Mouse (Mus musculus) 416B (cell line): Measurements from ENCODE around the gene Kcnab2.

ENCODE experiments used
- DNase-seq: peaks from one replicate; pipeline ENCODE4 v3.0.0; 2011; ENCODE audit warnings: low read depth

Kcnab2 gene

GRCm38 (mm10) chr4:152477466-152478223 lies at the start of gene Kcnab2:
Gene Kcnab2 (minus strand): TSS chr4:152477871.
- peak; percentile 94 for DNase-seq

GRCm38 (mm10) chr4:152520083-152520482 lies 42.4 kb upstream of the Kcnab2 start:
- peak; percentile 23 for DNase-seq

GRCm38 (mm10) chr4:152519106-152519505 lies 41.4 kb upstream of the Kcnab2 start:
- DNase-seq: no peak

DNA sequence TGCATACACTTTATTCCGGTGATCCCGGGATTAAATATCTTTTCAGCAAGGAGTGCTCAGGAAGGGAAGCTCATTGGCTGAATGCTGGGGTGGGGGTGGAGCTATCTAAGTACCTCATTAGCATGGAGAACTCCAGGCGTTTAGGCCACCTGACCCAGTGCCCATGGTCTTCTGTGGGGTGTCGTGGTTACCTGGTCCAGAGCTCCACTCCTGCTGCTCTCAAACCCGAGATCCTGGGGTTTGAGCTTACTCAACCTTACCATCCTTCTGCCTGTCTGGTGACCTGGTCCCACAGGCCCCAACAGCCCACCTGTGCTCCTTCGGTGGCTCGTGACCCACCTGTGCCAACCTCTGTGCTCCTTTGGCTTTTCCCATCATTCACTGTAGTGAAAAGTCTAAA lies 37.2 kb upstream of the Kcnab2 start:
- DNase-seq: no peak

DNA sequence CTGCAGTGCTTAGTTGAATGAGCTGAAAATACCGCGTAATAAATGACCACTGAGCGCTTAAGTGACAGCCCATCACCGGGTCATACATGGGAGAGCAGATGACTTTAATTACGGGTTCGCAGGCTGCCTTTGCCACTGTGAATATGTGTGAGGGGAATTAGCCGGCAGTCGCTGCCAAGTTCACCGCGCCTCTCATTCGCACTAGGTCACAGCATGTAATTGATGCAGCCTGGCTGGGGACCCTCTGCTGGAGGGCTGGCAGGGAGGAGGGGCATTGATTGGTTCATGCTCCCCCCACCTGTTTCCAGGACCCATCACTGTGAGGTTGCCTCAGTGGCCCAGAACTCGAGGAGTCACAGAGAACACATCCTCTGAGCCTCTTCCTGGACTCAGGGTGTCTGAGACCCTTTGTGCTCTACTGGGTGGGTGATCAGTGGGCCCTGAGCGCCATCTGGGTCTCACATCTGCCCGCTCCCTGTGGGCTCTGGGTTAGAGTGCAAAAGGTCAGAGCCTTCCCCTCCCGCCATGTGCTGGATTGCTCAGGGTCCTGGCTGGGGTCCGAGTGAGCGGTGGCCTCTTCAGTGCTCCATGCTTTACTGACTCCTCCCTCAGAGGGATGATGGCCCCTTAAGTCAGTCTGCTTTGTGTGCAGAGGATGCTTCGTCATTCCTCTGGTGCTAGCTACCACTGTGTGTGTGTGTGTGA lies 34.7 kb upstream of the Kcnab2 start:
- DNase-seq: no peak

- no peak for DNase-seq
These were observed 16.7 kb upstream of the Kcnab2 start for GRCm38 (mm10) chr4:152494360-152494879.

GRCm38 (mm10) chr4:152491250-152491899 lies 13.7 kb upstream of the Kcnab2 start:
- peak; percentile 74 for DNase-seq

- DNase-seq: no peak
These were observed 12.6 kb upstream of the Kcnab2 start for GRCm38 (mm10) chr4:152490311-152490710.

DNA sequence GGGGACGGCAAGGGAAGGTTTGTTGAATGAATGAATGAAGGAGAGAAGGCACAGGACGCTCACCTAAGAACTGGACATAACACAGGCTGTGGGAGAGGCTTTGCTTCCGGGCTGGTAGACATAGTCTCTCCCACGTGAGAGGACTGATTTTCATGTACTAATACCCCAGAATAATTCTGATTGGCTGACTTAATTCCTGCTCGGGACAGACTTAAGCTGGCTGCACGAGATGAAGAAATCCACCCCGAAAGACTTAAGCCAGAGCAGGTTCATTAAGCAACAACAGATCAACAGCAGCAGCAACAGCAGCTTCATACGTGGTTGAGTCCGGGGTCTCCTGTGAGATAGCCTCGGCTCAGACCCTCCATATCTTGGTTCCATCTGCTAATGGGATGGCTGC lies 10.4 kb upstream of the Kcnab2 start:
- no peak for DNase-seq

GRCm38 (mm10) chr4:152480426-152480825 lies 2.8 kb upstream of the Kcnab2 start:
- DNase-seq: no peak

- no peak for DNase-seq
These were observed 525 bp upstream of the Kcnab2 start for GRCm38 (mm10) chr4:152478224-152478567.

GRCm38 (mm10) chr4:152477106-152477465 lies 585 bp downstream of the Kcnab2 start:
- no peak for DNase-seq

DNA sequence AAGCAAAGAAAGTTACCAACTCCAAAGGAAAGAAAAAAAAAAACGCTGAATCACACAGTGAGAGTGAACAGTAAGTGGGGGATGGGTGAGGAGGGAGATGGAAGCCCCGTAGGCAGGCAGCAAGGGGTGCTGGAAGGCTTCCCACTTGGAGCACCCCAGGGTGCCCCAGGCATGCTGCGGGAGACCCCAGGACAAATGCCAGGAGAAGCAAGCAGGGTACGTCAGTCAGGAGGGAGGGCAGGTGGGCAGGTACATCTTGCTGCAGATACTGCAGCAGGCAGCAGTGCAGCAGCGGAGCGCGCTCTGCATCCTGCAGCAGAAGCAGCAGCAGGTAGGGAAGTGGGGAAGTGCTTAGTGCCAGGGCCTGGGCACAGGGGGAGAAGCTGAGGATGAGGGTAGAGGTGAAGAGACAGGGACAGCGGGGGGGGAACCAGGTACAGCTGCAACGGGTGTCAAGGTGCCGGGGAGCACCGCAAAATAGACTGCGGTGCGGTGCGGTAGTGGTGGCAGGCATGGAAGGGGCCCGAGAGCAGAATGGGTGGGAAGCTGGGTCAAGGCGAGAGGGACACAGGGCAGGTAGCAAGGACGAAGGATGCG lies 1.1 kb downstream of the Kcnab2 start, which contains the start of gene Nphp4:
TSS of gene Nphp4 (plus strand) at position 280 of the 597 bp plus-strand sequence.
- DNase-seq: no peak

GRCm38 (mm10) chr4:152475941-152476340 lies 1.7 kb downstream of the Kcnab2 start:
- DNase-seq: no peak

DNA sequence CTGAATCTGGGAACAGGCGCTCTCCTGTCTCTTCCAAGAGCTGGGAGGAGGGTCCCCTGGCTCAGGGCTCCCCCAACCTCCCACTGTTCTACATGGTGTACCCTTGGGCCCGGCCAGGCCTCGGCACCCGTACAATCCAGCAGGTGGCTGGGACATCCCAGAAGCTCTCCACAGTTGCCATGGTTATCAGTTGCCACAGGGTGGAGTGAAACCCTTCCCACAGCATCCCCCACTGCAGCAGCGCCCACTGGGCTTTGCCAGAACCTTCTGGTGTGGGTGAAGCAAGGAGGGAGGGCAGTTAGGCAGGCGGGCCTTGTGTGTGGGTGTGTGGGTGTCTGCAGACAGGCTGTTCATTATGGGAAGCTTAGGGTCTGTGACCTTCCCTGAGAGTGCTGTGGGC lies 9.7 kb downstream of the Kcnab2 start:
- DNase-seq: no peak

DNA sequence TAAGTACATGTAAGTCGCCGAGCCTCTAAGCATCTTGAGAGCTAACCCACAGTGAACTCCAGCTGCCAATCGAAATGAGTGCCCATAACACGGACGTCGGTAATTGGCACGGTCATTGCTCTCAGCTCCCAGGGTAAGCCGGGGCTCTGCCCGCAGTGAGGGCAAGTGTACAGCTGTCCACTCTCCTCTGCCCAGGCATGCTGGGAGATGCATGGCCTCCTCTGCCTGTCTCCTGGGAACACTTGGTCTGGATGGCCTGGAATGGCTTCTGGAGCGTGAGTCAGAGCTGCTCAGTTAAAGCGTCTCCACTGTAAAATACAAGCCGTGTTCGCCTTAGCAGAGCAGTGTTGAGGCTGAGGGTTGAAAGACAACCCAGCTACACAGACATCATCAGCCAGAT lies 11.1 kb downstream of the Kcnab2 start:
- DNase-seq: no peak

- no peak for DNase-seq
These were observed 12.6 kb downstream of the Kcnab2 start for GRCm38 (mm10) chr4:152465116-152465515.

DNA sequence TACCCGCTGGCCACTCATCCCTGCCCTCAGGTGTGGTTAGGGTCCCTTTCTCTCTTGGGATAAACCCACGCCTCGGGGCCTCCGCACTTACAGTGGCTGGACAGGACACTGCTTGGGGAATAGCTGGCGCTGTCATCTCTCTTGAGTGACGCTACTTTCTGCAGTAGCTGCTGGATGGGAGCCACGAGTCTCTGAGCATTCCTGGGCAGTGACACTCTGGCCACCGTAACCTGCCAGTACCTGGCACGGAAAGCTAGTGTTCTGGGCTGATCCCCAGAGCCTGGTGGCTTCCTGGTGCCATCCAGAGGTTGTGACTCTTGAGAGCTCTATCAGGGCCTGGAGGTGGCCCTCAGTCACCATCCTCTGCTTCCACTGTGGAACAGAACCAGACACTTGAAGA lies 14.5 kb downstream of the Kcnab2 start:
- no peak for DNase-seq

GRCm38 (mm10) chr4:152462516-152462915 lies 15.2 kb downstream of the Kcnab2 start:
- DNase-seq: no peak

DNA sequence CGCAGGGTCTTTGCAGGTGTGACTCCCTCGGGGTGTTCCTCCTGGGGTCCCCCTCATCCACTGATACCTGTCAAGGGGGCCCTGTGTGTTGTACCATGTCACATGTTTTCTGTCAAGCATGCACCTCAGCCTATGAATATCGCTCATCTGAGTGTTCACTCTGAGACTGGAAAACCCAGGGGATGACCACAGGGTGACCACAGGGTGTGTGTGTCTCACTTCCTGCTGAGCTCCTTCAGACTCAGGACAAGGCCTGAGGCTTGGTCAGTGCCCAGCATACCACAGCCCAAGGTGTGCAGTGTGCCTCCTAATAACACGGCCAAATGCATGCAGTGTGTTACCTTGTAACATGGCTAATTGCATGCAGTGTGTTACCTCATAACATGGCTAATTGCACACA lies 20.0 kb downstream of the Kcnab2 start:
- DNase-seq: peak; percentile 48

DNA sequence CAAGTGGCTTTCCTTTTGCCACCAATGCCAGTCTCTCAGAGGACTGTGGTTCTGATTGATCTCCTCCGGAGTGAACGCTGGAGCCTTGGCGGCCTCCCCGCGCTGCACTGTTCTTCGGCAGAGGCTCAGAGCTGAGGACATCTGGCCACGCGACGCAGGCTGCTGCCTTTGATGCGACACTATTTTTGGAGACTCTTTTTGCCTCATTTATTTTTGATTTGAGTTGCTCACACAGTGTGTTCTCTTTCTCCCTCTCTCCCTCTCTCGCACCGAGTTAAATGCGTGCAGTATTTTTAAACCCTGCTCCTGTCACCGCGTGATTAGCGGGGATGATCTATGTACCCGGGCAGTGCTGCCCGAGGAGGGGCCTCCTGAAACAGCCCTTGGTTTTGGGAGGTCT lies 21.1 kb downstream of the Kcnab2 start:
- no peak for DNase-seq

DNA sequence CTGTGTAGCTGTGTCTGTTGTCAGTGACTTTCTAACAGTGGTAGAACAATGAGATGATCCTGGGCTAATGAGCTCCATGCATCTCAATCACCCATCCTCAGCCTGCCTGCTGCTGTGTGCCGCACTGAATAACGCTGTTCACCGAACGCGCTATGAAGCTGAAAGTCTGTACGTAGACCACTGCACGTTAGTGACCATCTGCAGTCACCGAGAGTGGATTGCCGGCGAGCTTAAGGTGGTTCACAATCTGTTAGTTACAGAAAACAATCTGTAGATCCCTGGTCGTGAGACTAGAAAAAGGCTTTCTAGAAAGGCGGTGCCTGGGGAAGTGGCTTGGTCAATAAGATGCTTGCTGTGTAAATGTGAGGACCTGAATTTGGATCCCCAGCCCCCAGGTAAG lies 23.5 kb downstream of the Kcnab2 start:
- DNase-seq: no peak

DNA sequence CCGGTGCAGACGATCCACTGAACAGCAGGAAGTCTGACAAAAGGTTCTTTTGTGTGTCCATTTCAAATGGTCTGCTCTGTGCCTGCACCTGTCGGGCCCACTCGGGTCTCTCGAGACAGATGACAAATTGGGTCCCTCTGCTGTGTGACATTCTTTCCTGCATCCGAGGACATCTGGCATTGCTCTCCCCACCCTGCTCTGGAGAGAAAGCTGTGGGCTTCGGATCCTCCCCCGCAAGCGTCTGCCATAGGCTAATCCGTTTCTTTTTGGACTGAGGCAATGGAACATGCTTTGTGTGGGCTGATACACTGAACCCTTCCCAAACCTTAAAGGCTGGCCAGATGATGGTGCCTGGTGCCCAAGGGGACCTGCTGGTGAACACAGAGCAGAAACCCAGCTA lies 24.6 kb downstream of the Kcnab2 start:
- DNase-seq: no peak
